Mouse (Mus musculus) embryonic fibroblast, embryonic 13.5 days (primary cell): ENCODE data around the gene Tns3.

Experiments
- CTCF ChIP-seq: IDR thresholded peaks from 2 replicates; pipeline ENCODE4 v1.5.1; 2011; ENCODE audit warnings: mild to moderate bottlenecking, control low read depth, low read length, moderate library complexity, borderline replicate concordance; ENCODE audit not compliant: insufficient read depth
- POLR2A ChIP-seq: IDR thresholded peaks from 2 replicates; pipeline ENCODE4 v1.6.1; 2011; ENCODE audit warnings: low read depth, mild to moderate bottlenecking, control low read depth, low read length, moderate library complexity

DNA sequence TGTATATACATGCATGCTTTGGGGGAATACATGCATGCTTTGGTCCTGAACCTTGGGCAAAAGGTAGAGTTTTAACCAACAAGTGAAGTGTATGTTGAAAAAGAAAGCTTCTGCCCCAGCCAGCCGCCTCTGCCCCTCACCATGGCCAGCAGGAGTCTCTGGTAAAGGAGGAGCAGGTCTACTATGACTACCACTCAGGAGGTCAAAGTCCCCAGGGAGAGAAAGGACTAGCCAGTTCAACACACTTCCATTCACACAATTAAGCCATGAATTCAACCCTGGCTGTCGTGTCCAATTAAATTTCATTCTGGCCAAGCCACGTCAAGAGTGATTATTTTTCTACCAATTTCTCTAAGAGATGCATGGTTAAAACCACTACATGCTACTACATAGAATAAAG lies 81.2 kb downstream of the Tns3 start:
- TF ChIP-seq POLR2A (no peak), CTCF (no peak)
